Mouse (Mus musculus) limb, embryonic 12.5 days (tissue): ENCODE measurements around the gene Xpnpep2. TPM values are rescaled to one million over a fixed set of nuclear protein-coding genes. Genes with fewer than 3 reads are reported as not detected.
A peak's percentile ranks its signal among the peaks of the same experiment; 100 is the strongest.

Experiments
- ATAC-seq: fragments of 200-750 bp; cut with Nextera tagmentation; 2 replicates; pipeline ENCODE4 v1.8.0; 2017; ENCODE audit warnings: low read depth, moderate TSS enrichment; ENCODE audit not compliant: insufficient number of reproducible peaks, insufficient read depth, low FRiP score, low TSS enrichment
- H3K27ac ChIP-seq: fragments of 300-500 bp; sonication (generic); 2 replicates; pipeline ENCODE4 v1.5.1; 2016; ENCODE audit warnings: mild to moderate bottlenecking, moderate library complexity
- H3K27me3 ChIP-seq: fragments of 300-500 bp; sonication (generic); 2 replicates; pipeline ENCODE4 v1.6.1; 2016; ENCODE audit warnings: mild to moderate bottlenecking, moderate library complexity
- H3K36me3 ChIP-seq: fragments of 300-500 bp; sonication (generic); 2 replicates; pipeline ENCODE4 v1.6.1; 2016; ENCODE audit warnings: mild to moderate bottlenecking, moderate library complexity
- H3K4me1 ChIP-seq: fragments of 300-500 bp; sonication (generic); replicated peaks from 2 replicates; pipeline ENCODE4 v1.6.1; 2016
- H3K4me2 ChIP-seq: fragments of 300-500 bp; sonication (generic); 2 replicates; pipeline ENCODE4 v1.6.1; 2016; ENCODE audit warnings: mild to moderate bottlenecking, moderate library complexity
- H3K4me3 ChIP-seq: fragments of 300-500 bp; sonication (generic); replicated peaks from 2 replicates; pipeline ENCODE4 v1.5.1; 2016; ENCODE audit warnings: mild to moderate bottlenecking
- H3K9ac ChIP-seq: fragments of 300-500 bp; sonication (generic); replicated peaks from 2 replicates; pipeline ENCODE4 v1.6.1; 2016; ENCODE audit warnings: mild to moderate bottlenecking, moderate library complexity
- H3K9me3 ChIP-seq: fragments of 300-500 bp; sonication (generic); 2 replicates; pipeline ENCODE4 v1.6.1; 2016; ENCODE audit warnings: mild to moderate bottlenecking, moderate library complexity
- WGBS: fragments of 180-500 bp; shearing (Covaris S2); methylation state at CpG from one replicate; pipeline ENCODE4 v1.1.7; 2016; 5-methylcytosine and 5-hydroxymethylcytosine counted together
- polyA plus RNA-seq: library from polyadenylated mRNA; unstranded; fragments of >200 nt; fragmentation: Nextera tagmentation; extraction: Ambion mirVana; gene quantifications from 2 replicates; pipeline ENCODE4 v1.2.1, GENCODE M21; 2016

Gene Xpnpep2
- polyA plus RNA-seq, 1 experiment from 2014 or later, result 2.6 TPM

DNA sequence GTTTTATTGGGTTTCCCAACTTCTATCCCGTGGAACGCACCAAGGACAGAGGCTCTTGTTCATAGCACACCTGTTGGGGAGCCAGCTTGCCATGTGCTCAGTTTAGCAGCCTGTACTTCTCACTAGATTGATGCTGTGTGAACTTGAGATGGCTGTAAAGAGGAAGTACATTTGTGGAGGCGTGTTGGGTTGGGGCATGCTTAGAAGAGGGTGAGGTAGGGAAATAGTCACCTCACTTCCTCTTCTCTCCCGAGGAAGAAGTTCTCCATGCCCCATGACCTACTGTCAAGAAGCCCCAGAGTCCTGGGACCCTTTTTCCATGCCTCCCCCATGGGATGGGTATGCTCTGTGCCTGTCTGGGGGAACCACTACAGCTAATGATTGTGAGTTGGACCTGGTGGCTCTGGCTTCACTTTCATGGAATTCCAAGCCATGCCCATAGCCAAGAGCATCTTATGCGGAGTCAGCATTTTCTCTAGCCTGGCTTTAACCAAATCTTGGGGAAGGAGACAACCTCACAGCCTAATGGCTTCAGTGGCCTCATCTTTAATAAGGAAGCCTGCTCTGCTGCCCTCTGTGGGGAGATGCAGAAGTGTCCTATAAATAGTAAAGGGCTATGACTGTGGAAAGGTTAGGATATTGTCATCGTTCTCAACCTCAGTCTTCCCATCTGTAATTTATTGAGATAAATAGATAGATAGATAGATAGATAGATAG lies 19.1 kb downstream of the Xpnpep2 start:
- H3K4me2 ChIP-seq, result no peak overlapping the region
- no peaks in the 10 kb centered on the region for H3K4me1 ChIP-seq
- H3K4me3 ChIP-seq, result no peak overlapping the region
- no peaks in the 10 kb centered on the region for H3K9me3 ChIP-seq
- 0 out of 2 replicates have a peak, but pooled peaks cover 5% of the 10 kb centered on the region for H3K27me3 ChIP-seq
- no peak overlapping the region for H3K9ac ChIP-seq
- H3K27ac ChIP-seq, result no peak overlapping the region
- no peak for ATAC-seq
- WGBS, result 75% methylated on average over 6 of the region's 6 CpGs
- H3K36me3 ChIP-seq, result no peaks in the 10 kb centered on the region

- Histone ChIP-seq H3K27ac (no peak overlapping the region), H3K9ac (no peak overlapping the region), H3K4me3 (no peak overlapping the region), H3K27me3 (0 out of 2 replicates have a peak, but pooled peaks cover 5% of the 10 kb centered on the region), H3K36me3 (no peaks in the 10 kb centered on the region), H3K9me3 (no peaks in the 10 kb centered on the region), H3K4me1 (no peaks in the 10 kb centered on the region), H3K4me2 (no peak overlapping the region)
- WGBS, result 61% methylated on average over 1 of the region's 1 CpGs
- no peak for ATAC-seq
Observed at GRCm38 (mm10) chrX:48129167-48129566, 20.6 kb downstream of the Xpnpep2 start.

DNA sequence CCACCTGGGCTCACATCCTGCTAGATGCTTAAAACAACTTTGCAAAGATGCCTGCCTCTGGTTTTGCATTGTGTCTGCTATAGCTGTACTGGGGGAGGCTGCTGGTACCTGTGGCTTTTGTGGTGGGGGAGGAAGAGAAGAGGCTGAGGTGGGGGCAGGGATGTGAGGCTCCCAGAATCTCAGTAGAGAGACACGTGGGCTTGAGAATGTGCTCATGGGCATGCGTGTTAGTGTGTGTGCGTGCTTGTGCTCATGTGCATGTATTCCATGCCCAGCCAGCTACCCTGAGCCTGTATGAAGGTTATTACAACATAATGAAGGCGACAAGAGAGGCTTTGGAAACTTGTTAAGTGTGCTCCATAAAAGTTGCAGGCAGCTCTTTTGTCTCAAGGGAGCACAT lies 28.4 kb downstream of the Xpnpep2 start:
- no peaks in the 10 kb centered on the region for H3K9me3 ChIP-seq
- H3K27me3 ChIP-seq, result no peaks in the 10 kb centered on the region
- H3K36me3 ChIP-seq, result no peaks in the 10 kb centered on the region
- no peak overlapping the region for H3K9ac ChIP-seq
- WGBS, result 86% methylated on average over 4 of the region's 4 CpGs
- peaks cover 4% of the 10 kb centered on the region; the same call in 1 of the 2 replicates for H3K4me1 ChIP-seq
- H3K27ac ChIP-seq, result no peak overlapping the region
- ATAC-seq, result no peak
- H3K4me3 ChIP-seq, result no peak overlapping the region
- H3K4me2 ChIP-seq, result no peak overlapping the region

DNA sequence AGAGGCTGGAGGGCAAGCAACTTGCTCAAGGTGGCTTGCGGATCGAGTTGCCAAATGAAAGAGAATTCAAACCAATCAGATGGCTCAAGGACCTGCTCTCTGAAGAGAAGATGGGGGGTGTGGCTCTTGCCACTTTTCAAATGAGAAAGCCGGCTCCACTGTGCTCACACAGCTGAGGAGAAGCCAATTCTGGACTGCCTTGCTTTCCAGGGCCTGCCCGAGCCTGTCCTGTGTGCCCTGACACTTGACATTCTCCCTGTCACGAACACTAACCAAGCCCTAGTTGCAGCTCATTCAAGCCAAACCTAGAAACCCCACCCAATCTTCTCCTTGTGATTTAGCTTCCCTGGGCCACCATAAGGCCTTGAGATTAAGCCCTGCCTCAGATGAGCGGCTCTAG lies 29.5 kb downstream of the Xpnpep2 start:
- Histone ChIP-seq H3K9ac (no peak overlapping the region), H3K9me3 (no peaks in the 10 kb centered on the region), H3K4me1 (peaks cover 4% of the 10 kb centered on the region; the same call in 1 of the 2 replicates), H3K27ac (no peak overlapping the region), H3K4me2 (no peak overlapping the region), H3K4me3 (no peak overlapping the region), H3K36me3 (no peaks in the 10 kb centered on the region), H3K27me3 (no peaks in the 10 kb centered on the region)
- no peak for ATAC-seq
- 59% methylated on average over 6 of the region's 6 CpGs for WGBS

DNA sequence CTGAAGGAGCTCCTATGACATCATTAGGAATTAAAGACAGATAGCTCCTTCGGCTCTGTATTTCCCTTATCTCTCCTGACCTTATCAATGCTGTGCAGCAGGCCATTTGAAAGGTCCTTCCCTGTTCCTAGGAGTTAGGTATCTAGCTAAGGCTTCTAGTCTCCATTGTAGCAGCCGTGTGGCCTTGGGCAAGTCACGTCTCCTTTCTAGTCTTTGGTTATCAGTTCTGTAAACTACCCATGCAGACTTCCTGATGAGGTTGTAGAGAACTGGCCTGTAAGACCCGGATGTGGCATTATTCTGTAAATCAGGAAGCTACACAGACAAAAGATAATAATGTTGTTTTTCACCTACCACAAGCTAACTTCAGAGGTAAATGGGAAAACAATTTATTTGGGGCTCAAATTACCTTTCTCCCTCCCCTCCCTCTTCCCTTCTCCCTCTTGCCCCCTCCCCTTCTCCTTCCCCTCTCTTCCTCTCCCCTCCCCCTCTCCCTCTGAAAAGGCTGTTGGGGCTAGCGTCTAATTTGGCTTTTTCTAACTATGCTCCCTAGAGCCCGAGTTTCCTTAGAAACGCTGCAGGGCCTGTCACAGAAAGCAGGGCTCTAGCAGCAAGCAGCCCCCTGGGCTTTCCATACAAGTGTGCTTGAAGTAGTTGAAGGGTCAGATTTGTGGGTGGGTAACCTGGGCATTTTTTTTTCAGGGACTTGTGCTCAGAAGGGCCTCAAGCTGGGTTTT lies 30.2 kb downstream of the Xpnpep2 start:
- Histone ChIP-seq H3K9ac (no peak overlapping the region), H3K9me3 (no peaks in the 10 kb centered on the region), H3K4me1 (peaks cover 4% of the 10 kb centered on the region; the same call in 1 of the 2 replicates), H3K27ac (no peak overlapping the region), H3K4me3 (no peak overlapping the region), H3K27me3 (no peaks in the 10 kb centered on the region), H3K4me2 (no peak overlapping the region), H3K36me3 (no peaks in the 10 kb centered on the region)
- ATAC-seq, result no peak
- WGBS, result 50% methylated on average over 7 of the region's 7 CpGs

DNA sequence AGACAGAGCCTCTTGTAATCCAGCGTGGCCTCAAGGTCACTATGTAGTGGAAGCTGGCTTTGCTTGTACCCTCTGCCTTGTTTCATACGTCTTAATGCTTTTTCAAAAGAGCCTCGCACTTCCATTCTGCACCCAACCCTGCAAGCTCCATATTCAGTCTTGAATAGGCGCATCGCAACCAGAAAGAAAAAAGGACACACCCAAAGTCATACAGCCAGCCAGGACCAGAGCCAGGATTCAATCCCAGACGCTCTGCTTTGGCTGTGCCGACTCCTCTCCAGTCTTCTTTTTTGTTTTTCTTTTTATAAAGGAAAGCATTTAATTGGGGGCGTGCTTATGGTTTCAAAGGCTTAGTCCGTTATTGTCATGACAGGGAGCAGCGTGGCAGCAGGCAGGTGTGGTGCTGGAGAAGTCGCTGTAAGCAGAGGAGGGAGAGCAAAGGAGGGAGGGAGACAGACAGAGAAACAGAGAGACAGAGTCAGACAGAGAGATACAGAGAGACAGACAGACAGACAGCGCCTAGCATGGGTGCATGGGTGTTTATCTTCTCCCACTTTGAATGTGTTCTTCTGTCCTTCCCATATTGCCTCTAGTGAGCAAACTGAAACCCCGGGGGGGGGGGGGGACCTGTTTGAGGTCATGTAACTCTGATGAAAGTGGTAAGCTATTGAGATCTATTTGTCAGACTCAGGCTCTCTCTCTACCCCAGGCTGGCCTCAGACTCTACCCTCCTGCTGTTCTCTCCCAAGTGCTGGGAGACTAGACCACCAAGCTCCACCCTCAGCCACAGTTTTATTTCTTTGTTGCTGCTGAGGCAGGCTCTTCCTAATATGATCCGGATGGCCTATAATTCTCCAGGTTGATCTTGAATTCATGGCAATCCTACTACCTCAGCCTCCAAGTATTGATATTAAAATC lies 31.1 kb downstream of the Xpnpep2 start:
- Histone ChIP-seq H3K27me3 (no peaks in the 10 kb centered on the region), H3K4me2 (no peak overlapping the region), H3K36me3 (no peaks in the 10 kb centered on the region), H3K27ac (no peak overlapping the region), H3K9me3 (no peaks in the 10 kb centered on the region), H3K4me1 (peaks cover 4% of the 10 kb centered on the region; the same call in 1 of the 2 replicates), H3K4me3 (no peak overlapping the region), H3K9ac (no peak overlapping the region)
- WGBS, result 51% methylated on average over 14 of the region's 14 CpGs
- no peak for ATAC-seq

- no peak for ATAC-seq
- Histone ChIP-seq H3K4me3 (no peak overlapping the region), H3K4me2 (no peak overlapping the region), H3K27ac (no peak overlapping the region), H3K27me3 (no peaks in the 10 kb centered on the region), H3K36me3 (no peaks in the 10 kb centered on the region), H3K9ac (no peak overlapping the region), H3K4me1 (peaks cover 4% of the 10 kb centered on the region; the same call in 1 of the 2 replicates), H3K9me3 (no peaks in the 10 kb centered on the region)
- WGBS, result 60% methylated on average over 3 of the region's 3 CpGs
Observed at GRCm38 (mm10) chrX:48140286-48140877, 31.9 kb downstream of the Xpnpep2 start.

- 75% methylated on average over 6 of the region's 6 CpGs for WGBS
- Histone ChIP-seq H3K4me2 (no peak overlapping the region), H3K27me3 (no peaks in the 10 kb centered on the region; the same call in 1 of the 2 replicates), H3K9me3 (no peaks in the 10 kb centered on the region), H3K36me3 (no peaks in the 10 kb centered on the region), H3K27ac (no peak overlapping the region), H3K4me3 (no peak overlapping the region), H3K9ac (no peak overlapping the region), H3K4me1 (peaks cover 4% of the 10 kb centered on the region; the same call in 1 of the 2 replicates)
- ATAC-seq, result no peak
Observed at GRCm38 (mm10) chrX:48141481-48141880, 33.0 kb downstream of the Xpnpep2 start.

DNA sequence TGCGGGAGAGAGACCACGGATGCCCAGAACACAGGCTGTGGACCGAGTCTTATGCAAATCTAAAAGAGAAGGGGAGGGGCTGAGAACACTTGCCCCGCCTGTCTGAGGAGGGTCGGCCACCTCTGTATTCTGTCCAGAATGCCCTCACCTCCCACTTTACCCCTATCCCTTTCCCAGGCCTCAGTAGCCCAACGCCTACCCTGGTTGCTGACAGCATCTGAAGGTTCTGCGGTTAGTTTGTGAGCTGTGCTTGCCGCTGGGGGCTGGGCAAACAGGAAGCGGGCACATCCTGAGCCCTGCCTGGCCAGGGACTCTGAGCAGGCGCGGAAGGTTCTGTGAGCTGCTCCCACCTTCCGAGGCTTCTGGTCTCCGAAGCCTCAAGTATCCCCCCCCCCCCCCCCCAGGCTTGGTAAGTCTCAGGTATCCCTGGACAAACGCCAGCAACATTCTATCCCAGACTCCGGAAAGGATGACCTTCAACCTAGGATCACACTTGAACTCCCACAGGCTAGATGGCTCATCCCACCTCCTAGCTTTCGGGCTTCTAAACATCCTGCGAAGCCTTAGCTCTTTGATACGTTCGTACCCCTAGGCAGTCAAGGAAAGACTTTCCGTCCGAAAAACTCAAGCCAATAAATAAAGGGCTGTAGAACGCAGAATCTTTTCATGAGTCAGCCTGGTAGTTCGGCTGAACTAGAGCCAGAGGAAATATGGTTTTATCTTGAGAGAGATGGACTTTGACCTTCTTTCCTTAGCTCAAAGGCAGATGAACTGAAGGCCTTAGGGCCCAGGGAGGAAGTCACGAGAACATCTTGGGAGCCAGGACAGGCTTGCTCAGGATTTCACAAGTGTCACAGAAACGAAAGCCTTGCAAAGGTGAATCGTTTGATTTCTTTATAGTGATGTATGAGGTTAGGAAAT lies 35.1 kb downstream of the Xpnpep2 start:
- Histone ChIP-seq H3K36me3 (no peaks in the 10 kb centered on the region), H3K27ac (no peak overlapping the region), H3K4me3 (peak overlapping the region; percentile 23; the same call in 1 of the 2 replicates), H3K4me2 (peak overlapping the region; percentile 43), H3K27me3 (no peaks in the 10 kb centered on the region; the same call in 1 of the 2 replicates), H3K9me3 (no peaks in the 10 kb centered on the region), H3K9ac (no peak overlapping the region), H3K4me1 (peaks cover 4% of the 10 kb centered on the region; the same call in 1 of the 2 replicates)
- WGBS, result 52% methylated on average over 26 of the region's 26 CpGs
- 0 out of 2 replicates have a peak, but pooled peaks have one; percentile 37 for ATAC-seq

- H3K9ac ChIP-seq, result no peak within 1 kb of the TSS
- no peak for ATAC-seq
- WGBS, result 83% methylated on average over 4 of the region's 4 CpGs
- no peak within 1 kb of the TSS for H3K4me2 ChIP-seq
- no peaks in the 10 kb centered on the region; the same call in 1 of the 2 replicates for H3K27me3 ChIP-seq
- no peaks in the 10 kb centered on the region for H3K4me1 ChIP-seq
- no peaks in the 10 kb centered on the region for H3K36me3 ChIP-seq
- no peaks in the 10 kb centered on the region for H3K9me3 ChIP-seq
- H3K4me3 ChIP-seq, result no peak within 1 kb of the TSS
- no peak within 1 kb of the TSS for H3K27ac ChIP-seq
Observed at GRCm38 (mm10) chrX:48146262-48146661, 37.7 kb downstream of the Xpnpep2 start, which contains the start of gene Sash3. Gene Sash3, plus strand, starts transcription at chrX:48146436.
